Mouse (Mus musculus): ENCODE measurements at regions not wholly inside any gene's neighbourhood (a gene's known extent, or its start where the extent isn't known, plus 50 kb on each side); places are given as distances from the start of the nearest gene placed in this dataset.

GRCm38 (mm10) chr13:43852888-43853287 is 68.3 kb downstream of the Cd83 start:
- intact Hi-C loops (cut with DNase I), result no loop called here
- no peak for DNase-seq

DNA sequence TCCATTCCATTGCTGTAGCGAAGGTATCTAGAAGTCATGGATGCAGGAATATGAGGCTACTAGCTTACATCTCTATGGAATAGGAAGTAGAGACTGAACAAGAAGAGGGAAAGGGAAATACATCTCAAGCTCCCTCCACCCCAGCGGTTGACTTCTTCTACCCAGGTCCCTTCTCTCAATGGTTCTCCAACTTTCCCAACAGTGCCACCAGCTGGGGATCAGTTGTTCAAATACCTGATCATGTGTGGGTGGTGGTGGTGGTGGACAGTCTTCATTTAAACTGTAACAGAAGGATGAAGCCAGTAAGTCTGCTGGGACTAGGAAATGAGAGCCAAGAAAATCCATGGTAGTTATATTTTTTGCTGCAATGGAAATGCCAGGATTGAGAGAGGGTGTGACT is 70.4 kb downstream of the Cd83 start:
- intact Hi-C loops (cut with DNase I), result no loop called here
- DNase-seq, result no peak

- intact Hi-C loops (cut with DNase I), result no loop called here
Observed at GRCm38 (mm10) chr13:43860932-43861331, 76.4 kb downstream of the Cd83 start.

DNA sequence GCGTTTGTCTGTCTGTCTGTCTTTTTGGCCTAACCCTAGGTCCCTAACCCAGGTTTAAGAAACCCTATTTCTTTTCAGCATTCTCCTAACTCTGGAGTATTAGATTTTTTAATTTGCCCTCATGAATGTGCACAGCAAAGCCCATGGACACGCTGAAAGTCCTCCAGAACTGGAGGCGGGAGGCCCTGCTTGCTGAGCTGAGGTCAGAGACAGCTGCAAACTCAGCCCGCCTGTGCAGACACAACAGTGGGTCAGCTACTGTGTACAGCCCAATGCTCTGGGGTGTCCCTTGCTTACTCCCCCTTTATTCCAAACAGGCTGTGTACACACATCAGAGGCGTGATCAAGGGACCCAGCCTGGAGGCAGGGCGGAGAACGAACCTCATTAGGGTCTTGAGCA is 76.8 kb downstream of the Cd83 start:
- intact Hi-C loops (cut with DNase I), result no loop called here
- DNase-seq, result no peak

More at GRCm38 (mm10) chr13:43860932-43861331, 76.4 kb downstream of the Cd83 start:
- no peak for DNase-seq

DNA sequence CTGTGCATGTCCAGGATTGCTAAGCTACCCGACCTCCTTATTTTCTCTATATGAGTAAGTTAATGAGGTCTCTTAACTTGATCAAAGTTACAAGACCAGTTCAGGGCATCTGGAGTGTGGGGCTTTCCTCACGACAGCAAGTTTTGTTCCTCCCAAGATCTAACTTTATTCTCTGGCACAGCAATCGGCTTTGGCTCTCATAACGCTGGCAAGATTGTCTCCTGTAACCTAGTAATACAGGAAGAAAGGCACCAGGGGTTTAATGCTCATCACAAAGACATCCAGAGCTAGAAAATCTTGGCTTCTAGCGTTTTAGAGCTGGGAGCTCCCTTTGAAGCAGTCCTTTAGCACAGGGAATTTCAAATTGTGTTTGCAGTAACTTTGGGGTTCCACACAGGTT is 77.5 kb downstream of the Cd83 start:
- DNase-seq, result no peak
- intact Hi-C loops (cut with DNase I), result no loop called here

DNA sequence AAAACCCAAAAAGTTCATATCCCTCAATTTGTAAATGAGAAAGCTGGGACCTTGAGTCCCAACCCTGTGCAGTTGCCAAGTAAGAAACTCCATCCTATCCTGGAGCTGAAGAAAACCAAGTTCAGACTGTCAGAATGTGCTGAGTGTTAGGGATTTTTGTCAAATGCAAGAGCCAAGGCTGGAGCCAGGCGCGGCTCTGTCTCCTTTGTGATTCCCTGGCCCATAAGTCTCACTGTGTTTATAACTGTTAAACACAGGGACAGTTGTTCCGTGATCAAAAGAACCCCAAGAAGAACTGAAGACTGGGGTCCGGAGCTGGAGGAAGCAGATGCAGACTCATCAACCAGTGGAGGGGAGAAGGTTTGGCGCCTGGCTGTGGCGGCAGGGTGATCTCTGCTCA is 78.0 kb downstream of the Cd83 start:
- DNase-seq, result no peak
- intact Hi-C loops (cut with DNase I), result no loop called here

DNA sequence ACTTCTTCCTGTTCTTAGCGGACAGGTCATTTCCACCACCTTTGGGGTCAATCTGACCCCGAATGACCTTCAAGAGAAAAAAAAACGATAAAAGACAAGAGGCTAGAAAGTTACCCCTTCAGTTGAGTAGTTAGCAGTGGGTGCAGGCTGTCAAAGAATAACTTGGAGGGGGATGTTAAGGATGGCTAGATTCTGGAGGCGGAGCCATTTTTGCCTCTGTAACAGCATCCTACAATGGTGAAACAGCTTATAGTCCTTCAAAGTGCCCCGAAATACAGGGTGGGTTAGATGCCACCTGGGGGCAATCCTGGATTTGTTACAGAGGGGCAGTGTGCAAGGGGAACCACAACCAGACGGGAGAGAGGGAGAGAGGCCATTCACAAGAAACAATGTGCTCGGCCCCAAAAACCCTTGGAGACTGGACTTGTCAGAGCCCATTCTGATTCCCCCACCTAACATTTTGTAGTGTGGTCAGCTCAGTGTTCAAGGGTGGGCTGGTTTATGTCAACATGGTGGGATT is 79.1 kb downstream of the Cd83 start:
- no peak for DNase-seq
- intact Hi-C loops (cut with DNase I), result no loop called here

- DNase-seq, result peak; percentile 99
- intact Hi-C loops (cut with DNase I), result no loop called here
Observed at GRCm38 (mm10) chr13:43864153-43864861, 79.7 kb downstream of the Cd83 start.

GRCm38 (mm10) chr13:43865036-43865435 is 80.5 kb downstream of the Cd83 start:
- DNase-seq, result peak; percentile 47
- intact Hi-C loops (cut with DNase I), result no loop called here

DNA sequence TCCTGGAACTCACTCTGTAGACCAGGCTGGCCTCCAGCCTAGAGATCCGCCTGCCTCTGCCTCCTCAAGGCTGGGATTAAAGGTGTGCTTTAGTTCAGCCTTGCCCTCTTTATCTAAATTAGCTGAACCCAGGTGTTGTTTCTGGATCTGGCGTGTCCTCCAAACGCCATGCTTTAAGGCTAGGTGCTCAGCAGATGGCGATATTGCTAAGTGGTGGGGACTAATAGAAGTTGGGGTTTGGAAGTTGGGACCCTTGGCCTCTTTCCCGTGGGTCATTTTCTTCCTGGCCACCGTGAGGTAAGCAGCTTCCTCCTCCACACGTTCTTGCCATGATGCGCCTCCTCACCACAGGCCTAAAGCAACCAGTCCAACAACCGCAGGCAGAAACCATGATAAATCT is 91.3 kb downstream of the Cd83 start:
- intact Hi-C loops (cut with DNase I), result no loop called here
- no peak for DNase-seq

- intact Hi-C loops (cut with DNase I), result no loop called here
- no peak for DNase-seq
Observed at GRCm38 (mm10) chr13:43887284-43887683, 102.7 kb downstream of the Cd83 start.

DNA sequence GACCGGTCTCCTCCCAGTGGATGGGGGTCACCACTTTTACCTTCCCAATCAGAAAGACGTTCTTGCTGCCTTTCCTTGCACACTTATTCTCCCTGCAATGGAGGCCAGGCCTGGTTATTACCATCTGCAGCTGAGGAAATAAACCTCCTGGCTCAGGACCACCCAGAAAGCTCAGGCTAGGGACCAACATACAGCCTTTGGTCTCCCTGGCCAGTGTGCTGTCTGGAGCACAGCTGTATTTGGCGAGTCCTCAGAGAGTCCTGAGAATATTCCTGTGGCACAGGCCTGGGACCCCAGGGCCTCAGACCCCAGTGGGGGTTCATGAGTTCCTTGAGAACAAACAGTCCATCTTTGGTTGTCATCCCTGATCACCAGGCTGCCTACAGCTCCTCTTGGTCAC is 107.4 kb downstream of the Cd83 start:
- intact Hi-C loops (cut with DNase I), result no loop called here
- DNase-seq, result no peak

DNA sequence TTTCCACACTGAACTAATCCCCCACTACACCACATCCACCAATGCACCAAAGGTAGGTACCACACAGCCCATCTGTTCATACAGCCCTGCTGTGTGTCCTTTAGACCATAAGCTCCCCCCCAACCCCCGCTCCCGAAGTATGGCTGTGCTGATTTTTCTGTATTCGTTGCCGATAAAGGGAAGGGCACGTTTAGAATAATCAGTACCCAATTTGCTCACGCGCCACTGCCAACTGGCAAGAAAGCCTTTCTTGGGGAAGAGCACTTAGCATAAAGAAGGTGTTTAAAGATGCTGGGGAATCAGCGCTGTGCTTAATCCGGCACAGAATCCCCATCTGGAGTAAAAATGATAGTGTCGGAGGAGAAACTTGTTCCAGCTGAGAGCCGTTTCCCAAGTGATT is 111.4 kb downstream of the Cd83 start:
- DNase-seq, result peak; percentile 47
- intact Hi-C loops (cut with DNase I), result no loop called here

DNA sequence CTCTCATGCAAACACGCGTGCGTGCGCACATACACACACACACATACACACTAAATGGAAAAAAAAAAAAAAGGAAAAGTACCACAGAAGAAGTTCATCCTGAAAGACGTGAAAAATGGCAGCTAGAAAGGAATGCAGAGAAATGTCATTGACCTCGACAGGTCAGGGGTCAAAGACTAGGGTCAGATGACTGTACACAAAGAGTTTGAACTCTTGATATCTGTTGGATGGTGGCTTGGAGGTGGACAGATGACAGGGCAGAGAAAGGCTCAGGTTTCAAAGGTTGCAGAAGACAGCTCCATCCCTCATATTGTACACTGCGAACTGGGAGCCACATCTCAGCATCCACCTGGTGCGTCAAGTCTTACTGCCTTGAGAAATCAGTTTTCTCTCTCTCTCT is 112.5 kb downstream of the Cd83 start:
- intact Hi-C loops (cut with DNase I), result no loop called here
- no peak for DNase-seq

DNA sequence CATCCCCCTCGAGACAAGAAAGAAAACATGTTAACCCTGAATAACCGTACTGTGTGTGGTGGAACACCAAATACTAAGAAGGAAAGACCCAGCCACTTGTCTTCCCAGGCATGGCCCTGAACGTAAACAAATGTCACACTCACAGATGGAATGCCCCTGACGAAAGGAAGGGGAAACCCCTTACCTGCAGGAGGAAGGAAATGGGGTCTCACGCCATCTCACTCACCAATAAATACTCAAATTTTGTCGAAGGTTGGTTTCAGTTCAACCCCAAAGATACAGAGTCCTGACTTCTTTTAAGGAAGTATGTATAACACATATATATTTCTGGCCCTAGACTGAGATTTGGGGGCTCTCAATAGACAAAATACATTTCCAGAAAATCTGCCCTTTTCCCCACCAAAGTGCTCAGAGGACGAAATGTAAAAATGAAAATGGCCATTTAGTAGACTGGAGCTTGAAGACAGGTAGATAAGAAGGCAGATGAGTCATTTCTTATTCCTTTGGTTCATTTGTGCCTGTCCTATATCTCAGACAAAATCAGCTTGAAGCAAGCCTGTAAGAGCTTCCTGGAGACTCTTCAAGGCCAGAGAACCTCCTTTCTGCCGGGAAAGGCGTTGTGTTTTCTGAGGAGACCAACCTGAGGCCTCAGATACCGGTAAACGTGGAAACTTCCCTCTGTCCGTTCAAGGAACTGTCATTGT is 114.1 kb downstream of the Cd83 start:
- DNase-seq, result no peak
- intact Hi-C loops (cut with DNase I), result no loop called here

DNA sequence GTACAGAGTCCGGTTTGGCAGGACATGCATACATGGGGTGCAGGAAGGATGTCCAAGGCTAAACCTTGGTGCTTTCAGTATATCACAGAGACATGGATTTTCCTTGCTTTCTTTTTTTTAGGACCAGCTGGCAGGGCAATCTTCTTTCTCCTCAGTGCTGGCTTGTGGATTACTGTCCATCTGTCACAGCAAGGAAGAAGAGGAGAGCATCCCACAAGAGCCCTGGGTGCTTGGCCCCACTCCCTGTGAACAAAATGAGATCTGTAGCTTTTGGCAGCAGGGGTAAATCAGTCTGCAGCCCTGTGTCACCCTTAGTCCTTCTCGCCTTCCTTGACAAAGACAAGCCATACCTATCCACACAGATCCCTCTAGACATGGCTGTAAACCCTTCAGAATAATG is 115.5 kb downstream of the Cd83 start:
- intact Hi-C loops (cut with DNase I), result no loop called here
- DNase-seq, result peak; percentile 77

DNA sequence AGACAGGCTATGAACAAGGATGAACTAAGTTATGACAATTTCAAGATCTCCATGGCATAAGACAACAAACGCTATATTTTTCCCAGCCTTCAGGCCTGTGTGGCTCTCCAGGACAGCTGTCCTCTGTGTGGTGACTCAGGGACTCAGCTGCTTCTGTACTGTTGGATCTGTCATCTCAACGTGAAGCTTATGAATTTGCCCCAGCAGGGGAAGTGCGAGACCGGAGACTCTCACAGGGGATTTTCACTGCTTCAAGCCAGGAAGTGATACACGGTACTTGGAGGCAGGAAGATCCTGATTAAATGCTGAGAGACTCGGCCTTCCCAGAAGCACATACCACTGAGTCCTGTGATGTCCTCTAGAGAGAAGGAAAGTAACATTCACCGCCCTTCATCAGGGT is 116.2 kb downstream of the Cd83 start:
- intact Hi-C loops (cut with DNase I), result no loop called here
- DNase-seq, result peak; percentile 56

DNA sequence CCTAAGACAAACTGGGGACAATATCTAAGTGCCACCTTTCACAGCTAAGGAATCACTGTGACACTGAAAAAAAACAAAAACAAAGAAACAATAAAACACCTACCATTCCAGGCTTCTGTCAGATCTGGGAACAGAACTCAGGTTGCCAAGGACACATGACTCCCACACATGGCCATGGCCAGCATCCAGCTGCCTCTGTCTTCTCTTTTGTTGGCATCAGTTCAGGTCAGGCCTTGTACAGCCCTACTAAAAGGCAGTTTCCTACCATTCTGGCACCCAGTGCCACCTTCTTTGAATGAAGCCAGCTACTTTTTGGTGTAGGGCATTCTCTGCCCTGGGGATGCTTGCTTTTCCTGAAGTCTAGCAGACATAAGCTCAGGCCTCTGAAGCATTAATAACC is 118.8 kb downstream of the Cd83 start:
- intact Hi-C loops (cut with DNase I), result no loop called here
- DNase-seq, result peak; percentile 83

DNA sequence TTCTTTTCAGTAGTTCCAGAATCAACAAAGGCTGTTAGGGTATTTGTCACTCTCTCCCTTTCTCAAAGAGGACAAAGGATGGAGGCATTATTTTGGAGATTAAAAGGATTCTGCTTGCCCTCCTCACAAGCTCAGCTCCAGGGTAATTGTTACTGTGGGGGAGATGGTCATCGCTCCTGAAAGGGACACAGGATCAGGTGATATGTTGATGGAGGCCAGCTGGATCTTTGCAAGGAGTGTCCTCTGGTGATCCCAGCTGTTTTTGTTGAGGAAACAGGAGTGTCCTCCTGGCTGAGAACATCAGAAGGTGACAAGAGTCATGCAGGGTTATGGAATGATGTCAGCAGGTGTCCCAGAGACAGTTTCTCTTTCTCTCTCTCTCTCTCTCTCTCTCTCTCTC is 119.7 kb downstream of the Cd83 start:
- intact Hi-C loops (cut with DNase I), result no loop called here
- DNase-seq, result no peak

DNA sequence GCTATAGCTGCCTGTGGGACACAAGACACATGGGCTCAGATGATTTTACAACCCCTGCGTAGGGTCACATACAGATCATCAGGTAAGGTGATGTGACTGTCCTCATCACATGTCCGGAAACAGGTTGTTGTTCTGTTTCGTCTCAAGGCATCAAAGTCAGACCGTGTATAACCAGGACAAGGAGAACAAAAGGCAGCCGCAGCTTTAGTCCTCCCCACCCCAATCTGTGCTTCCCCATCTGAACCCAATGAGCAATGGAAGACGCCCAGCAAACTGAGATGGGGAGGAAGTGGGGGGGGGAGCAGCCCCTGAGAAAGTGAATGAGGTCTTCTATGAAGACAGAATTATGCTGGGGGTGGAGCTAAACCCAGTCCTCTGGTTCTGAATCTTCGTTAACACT is 121.7 kb downstream of the Cd83 start:
- no peak for DNase-seq
- intact Hi-C loops (cut with DNase I), result no loop called here

GRCm38 (mm10) chr13:43907425-43907824 is 122.8 kb downstream of the Cd83 start:
- DNase-seq, result peak; percentile 26
- intact Hi-C loops (cut with DNase I), result no loop called here

DNA sequence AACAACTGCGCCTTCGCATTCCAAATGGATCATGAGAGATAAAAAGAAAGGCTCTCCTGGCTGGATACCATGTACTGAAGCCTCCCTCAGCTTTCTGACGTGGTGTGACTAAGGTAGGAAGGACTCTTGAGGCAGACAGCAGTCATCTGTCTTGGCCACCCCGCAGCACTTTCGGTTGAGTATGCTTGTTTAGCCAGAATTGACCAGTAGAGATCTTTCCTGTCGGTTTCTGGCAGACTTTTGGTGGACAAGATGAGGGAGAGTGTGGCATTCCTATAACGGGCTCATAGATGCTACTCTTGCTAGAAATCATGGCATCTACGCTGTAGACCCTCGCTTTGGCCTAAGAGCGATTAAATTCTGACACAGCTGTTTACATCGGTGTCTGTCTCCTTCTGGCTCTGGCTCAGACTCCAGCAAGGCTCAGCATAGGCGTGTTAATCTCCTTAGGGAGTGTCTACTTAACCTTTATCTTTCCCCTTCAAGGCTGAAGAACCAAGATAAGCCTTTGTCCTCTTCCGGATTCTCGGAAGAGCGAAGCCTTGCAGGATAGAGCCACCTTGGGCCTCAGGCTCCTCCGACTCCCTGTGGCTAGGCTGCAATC is 123.6 kb downstream of the Cd83 start:
- no peak for DNase-seq
- intact Hi-C loops (cut with DNase I), result no loop called here

Data from left cerebral cortex, postnatal 4 days (tissue).